Mouse (Mus musculus): ENCODE data around the gene Gm10065. TPM values are rescaled to one million over a fixed set of nuclear protein-coding genes. Genes with fewer than 3 reads are reported as not detected.

The Gm10065 gene
- total RNA-seq, 2 experiments from 2014 or later, result not detected

GRCm38 (mm10) chr13:21435476-21435875 lies 43.8 kb downstream of the Gm10065 start:
- DNase-seq (ENCODE audit: low spot score in 2 of 2), result no peak

Small RNA genes within 50 kb of the gene (microRNA-seq; reads per million reads assigned to microRNA genes)
- gene Mir1896 (ENCODE audit: borderline number of aligned reads in 2 of 2), result 0 reads per million in 2 experiments

Other genes starting within 250 kb of the Gm10065 start
- not detected for gene Gpx5, start 186.7 kb downstream of the Gm10065 start, total RNA-seq (2021)
- not detected for gene Gpx6, start 167.3 kb downstream of the Gm10065 start, total RNA-seq (2021)
- gene Olfr1367, start 132.5 kb downstream of the Gm10065 start, total RNA-seq (2021), result not detected
- gene Zscan12, start 116.6 kb downstream of the Gm10065 start, total RNA-seq (2021), result 1 to 10 TPM; 9.5 to 9.8 TPM
- 10 to 100 TPM; 61.1 to 72.4 TPM for gene Zkscan3, start 76.7 kb downstream of the Gm10065 start, total RNA-seq (2021)
- gene Pgbd1, start 38.4 kb downstream of the Gm10065 start, total RNA-seq (2021), result under 1 TPM; 0.36 to 0.45 TPM
- 10 to 100 TPM; 36.3 to 41.8 TPM for gene Zscan26, start 25.7 kb downstream of the Gm10065 start, total RNA-seq (2021)
- gene Nkapl, start 10.9 kb downstream of the Gm10065 start, total RNA-seq (2021), result 1 to 10 TPM in 1 of 2 experiments, under 1 TPM in 1; 0.76 to 1.5 TPM
- gene Zkscan4, start 534 bp downstream of the Gm10065 start, total RNA-seq (2021), result 1 to 10 TPM; 2.2 to 2.6 TPM
- 10 to 100 TPM; 13.8 to 16.2 TPM for gene AK157302, start 15.8 kb upstream of the Gm10065 start, total RNA-seq (2021)
- gene Gm11273, start 22.0 kb upstream of the Gm10065 start, total RNA-seq (2021), result 100 to 1,000 TPM in 1 of 2 experiments, 10 to 100 TPM in 1; 87.5 to 171 TPM
- 10 to 100 TPM; 13.5 to 15.6 TPM for gene Zkscan8, start 51.7 kb upstream of the Gm10065 start, total RNA-seq (2021)
- gene Olfr1366, start 63.4 kb upstream of the Gm10065 start, total RNA-seq (2021), result not detected
- gene Olfr1535, start 80.5 kb upstream of the Gm10065 start, total RNA-seq (2021), result not detected
- not detected for gene Olfr1364, start 102.3 kb upstream of the Gm10065 start, total RNA-seq (2021)
- gene Olfr1362, start 134.6 kb upstream of the Gm10065 start, total RNA-seq (2021), result not detected
- not detected for gene Olfr11, start 163.1 kb upstream of the Gm10065 start, total RNA-seq (2021)
- not detected for gene Olfr1361, start 183.9 kb upstream of the Gm10065 start, total RNA-seq (2021)
- gene Olfr1360, start 198.0 kb upstream of the Gm10065 start, total RNA-seq (2021), result not detected
- not detected for gene Olfr1359, start 218.7 kb upstream of the Gm10065 start, total RNA-seq (2021)
- gene Hist1h2bl, start 236.7 kb upstream of the Gm10065 start, total RNA-seq (2021), result 10 to 100 TPM; 21.3 to 23.3 TPM
- 10 to 100 TPM; 21.4 to 30.6 TPM for gene Hist1h2ai, start 237.0 kb upstream of the Gm10065 start, total RNA-seq (2021)
- 10 to 100 TPM; 25.1 to 28.5 TPM for gene Hist1h3h, start 238.2 kb upstream of the Gm10065 start, total RNA-seq (2021)
- 1 to 10 TPM; 5.2 to 5.8 TPM for gene Hist1h2bm, start 242.6 kb upstream of the Gm10065 start, total RNA-seq (2021)